Mouse (Mus musculus) myocyte (in vitro differentiated cells): ENCODE data around the gene Hist4h4. TPM values are rescaled to one million over a fixed set of nuclear protein-coding genes. Genes with fewer than 3 reads are reported as not detected.
A peak's percentile ranks its signal among the peaks of the same experiment; 100 is the strongest.

Experiments used
- H3K27me3 ChIP-seq: one replicate; pipeline ENCODE4 v1.6.1; 2011; ENCODE audit not compliant: control insufficient read depth, insufficient read depth, insufficient read length
- H3K36me3 ChIP-seq: one replicate; pipeline ENCODE4 v1.6.1; 2011; ENCODE audit not compliant: control insufficient read depth, insufficient read depth
- H3K4me2 ChIP-seq: one replicate; pipeline ENCODE4 v1.6.1; 2011; ENCODE audit warnings: low read depth, control low read depth
- H3K4me3 ChIP-seq: one replicate; pipeline ENCODE4 v1.5.1; 2011; ENCODE audit warnings: mild to moderate bottlenecking, control low read depth, moderate library complexity
- H3K79me2 ChIP-seq: one replicate; pipeline ENCODE4 v1.6.1; 2011; ENCODE audit not compliant: control insufficient read depth, insufficient read depth
- H3ac ChIP-seq: one replicate; pipeline ENCODE4 v1.6.1; 2011; ENCODE audit not compliant: control insufficient read depth, insufficient read length
- CEBPB ChIP-seq: IDR thresholded peaks from 2 replicates; pipeline ENCODE4 v1.6.1; 2011; ENCODE audit warnings: mild to moderate bottlenecking, moderate library complexity; ENCODE audit not compliant: poor library complexity, insufficient read depth, severe bottlenecking
- E2F4 ChIP-seq: IDR thresholded peaks from one replicate; pipeline ENCODE4 v1.6.1; 2011; ENCODE audit warnings: mild to moderate bottlenecking, control low read depth, moderate library complexity; ENCODE audit not compliant: insufficient read depth
- MAX ChIP-seq: IDR thresholded peaks from one replicate; pipeline ENCODE4 v1.6.1; 2011; ENCODE audit warnings: low read depth, mild to moderate bottlenecking, control low read depth
- MYOD1 ChIP-seq, 3 experiments: IDR thresholded peaks; one replicate each; pipeline ENCODE4 v1.6.1; 2011; ENCODE audit warnings: control low read depth in 2 of 3, low read depth in 2 of 3, mild to moderate bottlenecking in 2 of 3, moderate library complexity in 1 of 3; ENCODE audit not compliant: insufficient read length in 2 of 3, control insufficient read depth in 1 of 3
- MYOG ChIP-seq, 3 experiments: IDR thresholded peaks; one replicate each; pipeline ENCODE4 v1.6.1; 2011; ENCODE audit warnings: control low read depth in 2 of 3, low read depth in 2 of 3, mild to moderate bottlenecking in 2 of 3; ENCODE audit not compliant: insufficient read length in 2 of 3, control insufficient read depth in 1 of 3, insufficient read depth in 1 of 3
- POLR2A ChIP-seq: IDR thresholded peaks from one replicate; pipeline ENCODE4 v1.6.1; 2011; ENCODE audit warnings: low read depth, mild to moderate bottlenecking, control low read depth, moderate library complexity; ENCODE audit not compliant: insufficient read length
- POLR2AphosphoS2 ChIP-seq: IDR thresholded peaks from one replicate; pipeline ENCODE4 v1.6.1; 2011; ENCODE audit warnings: low read depth, control low read depth; ENCODE audit not compliant: insufficient read length
- REST ChIP-seq: IDR thresholded peaks from one replicate; pipeline ENCODE4 v1.6.1; 2011; ENCODE audit warnings: mild to moderate bottlenecking, control low read depth, moderate library complexity; ENCODE audit not compliant: insufficient read depth, insufficient read length
- SRF ChIP-seq: IDR thresholded peaks from one replicate; pipeline ENCODE4 v1.6.1; 2011; ENCODE audit warnings: low read depth; ENCODE audit not compliant: control insufficient read depth, insufficient read length
- TCF12 ChIP-seq: IDR thresholded peaks from one replicate; pipeline ENCODE4 v1.6.1; 2011; ENCODE audit warnings: mild to moderate bottlenecking, control low read depth; ENCODE audit not compliant: poor library complexity, insufficient read depth, severe bottlenecking
- TCF3 ChIP-seq: IDR thresholded peaks from one replicate; pipeline ENCODE4 v1.6.1; 2011; ENCODE audit warnings: low read depth, control low read depth; ENCODE audit not compliant: insufficient read length
- USF1 ChIP-seq: IDR thresholded peaks from one replicate; pipeline ENCODE4 v1.6.1; 2011; ENCODE audit warnings: low read depth, mild to moderate bottlenecking, control low read depth, moderate library complexity
- polyA plus RNA-seq: library from polyadenylated mRNA; unstranded; fragments of >200 nt; fragmentation: generic; extraction: Trizol; gene quantifications from one replicate; pipeline ENCODE4 v1.2.1, GENCODE M21; 2012; ENCODE audit warnings: missing spikeins

Hist4h4 gene
- polyA plus RNA-seq, 1 experiment = 0.31 TPM

DNA sequence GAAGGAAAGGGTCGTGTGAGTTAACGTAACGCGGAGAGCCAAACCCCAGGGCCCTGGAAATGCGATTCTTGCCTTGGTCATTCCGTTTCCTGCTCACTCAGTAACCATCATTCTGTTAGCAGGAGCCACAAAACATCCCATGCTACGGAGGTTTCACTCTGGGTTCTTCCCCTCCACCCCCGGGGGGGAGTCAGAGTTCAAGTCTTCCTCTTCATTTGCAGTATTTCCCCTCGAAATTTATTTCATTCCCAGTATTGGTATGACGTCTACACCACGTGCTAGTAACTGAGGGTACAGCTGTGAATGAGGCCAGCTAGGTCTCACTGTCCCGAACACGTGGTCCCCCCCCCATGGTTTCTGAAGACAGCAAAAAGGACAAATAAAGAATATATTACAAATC is 5.5 kb upstream of the Hist4h4 start:
- H3K36me3 ChIP-seq = peaks cover 16% of the 10 kb centered on the region
- TF ChIP-seq MAX = no peak
- no peak for TF ChIP-seq CEBPB
- TF ChIP-seq MYOG (IDR thresholded peaks at IDR 0.05; ENCODE audit: control insufficient read depth in 1 of 3, insufficient read depth in 1 of 3, insufficient read length in 2 of 3, low read depth in 2 of 3) = no peak
- TF ChIP-seq REST = no peak
- no peak for TF ChIP-seq TCF3
- TF ChIP-seq TCF12 = no peak
- no peak overlapping the region for H3ac ChIP-seq
- H3K4me2 ChIP-seq = peak overlapping the region; percentile 82
- H3K27me3 ChIP-seq = no peaks in the 10 kb centered on the region
- peaks cover 18% of the 10 kb centered on the region for H3K79me2 ChIP-seq
- H3K4me3 ChIP-seq = peak overlapping the region; percentile 72

GRCm38 (mm10) chr6:136809077-136809476 is 4.9 kb upstream of the Hist4h4 start:
- Histone ChIP-seq H3K79me2 (peaks cover 18% of the 10 kb centered on the region), H3K4me2 (peak overlapping the region; percentile 82), H3ac (peak overlapping the region; percentile 53), H3K36me3 (peaks cover 10% of the 10 kb centered on the region), H3K27me3 (no peaks in the 10 kb centered on the region), H3K4me3 (peak overlapping the region; percentile 72)
- TF ChIP-seq CEBPB (peak; percentile 100), USF1 (no peak)

- Histone ChIP-seq H3K27me3 (no peaks in the 10 kb centered on the region), H3K4me3 (peak overlapping the region; percentile 72), H3K36me3 (peaks cover 6% of the 10 kb centered on the region), H3ac (peak overlapping the region; percentile 53), H3K79me2 (peaks cover 18% of the 10 kb centered on the region), H3K4me2 (peak overlapping the region; percentile 82)
- no peak for TF ChIP-seq POLR2A
- no peak for TF ChIP-seq TCF3
- TF ChIP-seq E2F4 = no peak
- no peak for TF ChIP-seq SRF
- no peak for TF ChIP-seq MYOD1 (IDR thresholded peaks at IDR 0.05; ENCODE audit: control insufficient read depth in 1 of 3, insufficient read length in 2 of 3, low read depth in 2 of 3)
- TF ChIP-seq POLR2AphosphoS2 = no peak
- no peak for TF ChIP-seq MAX
- TF ChIP-seq TCF12 = no peak
Observed at GRCm38 (mm10) chr6:136808631-136809046, 4.4 kb upstream of the Hist4h4 start.

DNA sequence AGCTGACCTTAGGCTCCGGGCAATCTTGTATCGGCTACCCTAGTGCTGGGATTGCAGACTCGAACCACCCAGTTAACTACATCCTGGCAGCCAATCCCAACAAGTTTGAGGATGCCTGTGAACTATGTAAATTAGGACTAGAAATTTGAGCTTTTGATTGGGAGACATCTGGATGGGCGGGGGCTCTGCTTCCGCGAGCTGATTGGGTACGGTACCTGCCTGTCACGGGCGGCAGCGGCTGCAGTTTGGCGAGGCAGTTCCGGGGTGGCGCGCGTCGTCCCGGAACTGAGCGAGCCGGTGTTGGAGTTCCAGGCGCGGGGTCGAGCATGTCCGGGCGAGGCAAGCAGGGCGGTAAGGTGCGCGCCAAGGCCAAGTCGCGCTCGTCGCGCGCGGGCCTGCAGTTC is 3.8 kb upstream of the Hist4h4 start, which contains the start of gene H2afj:
TSS of gene H2afj (plus strand) at position 231 of the 404 bp plus-strand sequence.
- no peaks in the 10 kb centered on the region for H3K36me3 ChIP-seq
- H3K4me2 ChIP-seq = peak within 1 kb of the TSS; percentile 82
- TF ChIP-seq POLR2AphosphoS2 (peak; percentile 58), POLR2A (peak; percentile 59), TCF12 (no peak), SRF (peak; percentile 75)
- H3K79me2 ChIP-seq = peaks cover 18% of the 10 kb centered on the region
- peak within 1 kb of the TSS; percentile 72 for H3K4me3 ChIP-seq
- H3ac ChIP-seq = peak within 1 kb of the TSS; percentile 53
- H3K27me3 ChIP-seq = no peaks in the 10 kb centered on the region

DNA sequence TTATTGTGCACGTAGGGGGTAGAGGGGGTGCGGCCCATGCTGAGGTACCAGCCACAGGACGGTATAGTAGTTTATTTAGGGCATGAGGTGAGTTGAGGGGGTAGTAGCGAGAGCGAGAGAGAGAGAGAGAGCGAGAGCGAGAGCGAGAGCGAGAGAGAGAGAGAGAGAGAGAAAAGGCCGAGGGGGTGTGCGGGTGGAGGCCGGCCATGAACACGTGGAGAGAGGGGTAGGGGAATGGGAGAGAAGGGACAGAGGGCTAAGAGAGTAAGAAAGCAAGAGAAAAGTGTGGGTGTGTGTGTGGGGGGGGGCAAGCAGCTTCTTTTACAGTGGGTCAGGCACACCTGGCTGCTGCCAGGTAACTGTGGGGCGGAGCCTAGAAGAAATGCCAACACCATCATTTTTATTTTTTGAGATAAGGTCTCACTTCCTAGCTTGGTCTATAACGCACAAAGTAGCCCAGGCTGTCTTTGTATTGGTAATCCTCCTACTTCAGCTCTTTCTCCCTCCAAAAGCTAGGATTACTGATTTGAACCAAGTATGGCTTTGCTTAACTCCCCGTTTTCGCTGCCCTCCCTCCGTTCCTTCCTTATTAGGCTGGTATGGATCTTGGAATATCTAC is 3.3 kb upstream of the Hist4h4 start:
- Histone ChIP-seq H3K36me3 (no peaks in the 10 kb centered on the region), H3K4me3 (peak overlapping the region; percentile 72), H3K79me2 (peaks cover 18% of the 10 kb centered on the region), H3K27me3 (no peaks in the 10 kb centered on the region), H3K4me2 (peak overlapping the region; percentile 74), H3ac (peak overlapping the region; percentile 53)
- TF ChIP-seq MYOD1 (IDR thresholded peaks at IDR 0.05; ENCODE audit: control insufficient read depth in 1 of 3, insufficient read length in 2 of 3, low read depth in 2 of 3) (no peak), MAX (no peak), USF1 (no peak), CEBPB (no peak), POLR2AphosphoS2 (no peak), POLR2A (no peak), SRF (no peak), E2F4 (no peak), MYOG (IDR thresholded peaks at IDR 0.05; ENCODE audit: control insufficient read depth in 1 of 3, insufficient read depth in 1 of 3, insufficient read length in 2 of 3, low read depth in 2 of 3) (no peak), TCF12 (no peak), REST (no peak), TCF3 (no peak)
